Mouse (Mus musculus) retina, postnatal 1 day (tissue): ENCODE data around the gene Pus1.

Experiments
- DNase-seq: peaks from one replicate; pipeline ENCODE4 v3.0.0-alpha.2; 2012

Pus1 gene

DNA sequence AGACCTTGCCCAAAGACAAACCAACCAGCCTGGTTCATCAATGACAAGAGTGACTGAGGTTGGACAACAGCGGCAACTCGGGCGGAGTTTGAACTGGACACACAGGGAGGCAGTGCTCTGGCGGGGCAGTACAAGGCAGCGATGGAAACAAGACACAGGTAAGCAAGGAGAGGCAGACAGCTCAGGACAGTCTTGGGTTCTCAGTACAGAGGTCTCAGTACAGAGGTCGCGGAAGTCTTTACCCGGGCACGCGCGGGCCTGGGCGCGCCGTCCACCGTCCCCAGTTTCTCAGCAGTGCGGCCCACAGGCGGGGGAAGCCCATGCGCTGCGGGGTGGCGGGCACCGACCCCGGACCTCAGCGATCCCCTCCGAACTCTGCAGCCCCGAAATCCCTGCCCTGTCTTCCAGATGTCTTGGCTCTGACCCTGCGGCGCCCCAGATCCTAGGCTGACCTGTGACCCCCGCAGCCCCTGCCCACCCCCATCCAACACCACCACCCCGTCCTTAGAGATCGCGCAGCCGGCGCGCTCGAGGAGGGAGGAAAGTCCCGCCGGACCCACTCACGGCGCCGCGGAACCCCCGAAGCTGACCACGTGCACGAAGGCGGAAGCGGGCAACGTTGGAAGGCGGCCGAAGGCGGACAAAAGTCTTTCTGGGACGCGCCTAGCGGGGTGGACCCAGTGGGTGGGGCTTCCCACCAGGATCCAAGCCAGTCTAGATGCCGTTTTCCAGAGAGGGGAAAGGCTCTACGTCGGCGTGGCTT is at the start of gene Pus1:
Pus1 (minus strand) TSS at position 662 of the 763 bp plus-strand sequence.
- peak; percentile 95 for DNase-seq

DNA sequence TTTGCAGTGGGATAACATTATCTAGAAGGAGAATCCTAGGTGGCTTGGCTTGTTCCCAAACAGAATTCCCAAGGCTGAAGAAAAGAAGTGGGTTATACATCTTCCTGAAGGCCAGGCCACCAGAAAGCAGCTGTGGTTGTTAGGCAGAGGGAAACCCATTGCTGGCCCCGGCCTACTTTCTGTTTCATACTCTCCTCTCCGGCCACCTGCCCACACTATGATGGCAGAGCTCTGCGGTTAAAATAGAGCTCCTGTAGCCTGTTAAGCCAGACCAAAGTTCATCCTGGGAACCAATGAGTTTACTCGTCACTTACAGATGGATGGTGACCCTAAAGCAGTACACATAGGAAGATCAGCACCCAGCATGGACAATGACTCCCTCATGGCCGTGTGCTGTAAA is 47.1 kb upstream of the Pus1 start:
- DNase-seq: no peak

- no peak for DNase-seq
Measured at GRCm38 (mm10) chr5:110826781-110827495, 46.5 kb upstream of the Pus1 start.

- DNase-seq: no peak
Measured at GRCm38 (mm10) chr5:110824421-110824820, 44.0 kb upstream of the Pus1 start.

- DNase-seq: peak; percentile 99
Measured at GRCm38 (mm10) chr5:110809667-110810325, 29.3 kb upstream of the Pus1 start, which contains the start of gene Ulk1. Ulk1 (minus strand) TSS chr5:110810097.

DNA sequence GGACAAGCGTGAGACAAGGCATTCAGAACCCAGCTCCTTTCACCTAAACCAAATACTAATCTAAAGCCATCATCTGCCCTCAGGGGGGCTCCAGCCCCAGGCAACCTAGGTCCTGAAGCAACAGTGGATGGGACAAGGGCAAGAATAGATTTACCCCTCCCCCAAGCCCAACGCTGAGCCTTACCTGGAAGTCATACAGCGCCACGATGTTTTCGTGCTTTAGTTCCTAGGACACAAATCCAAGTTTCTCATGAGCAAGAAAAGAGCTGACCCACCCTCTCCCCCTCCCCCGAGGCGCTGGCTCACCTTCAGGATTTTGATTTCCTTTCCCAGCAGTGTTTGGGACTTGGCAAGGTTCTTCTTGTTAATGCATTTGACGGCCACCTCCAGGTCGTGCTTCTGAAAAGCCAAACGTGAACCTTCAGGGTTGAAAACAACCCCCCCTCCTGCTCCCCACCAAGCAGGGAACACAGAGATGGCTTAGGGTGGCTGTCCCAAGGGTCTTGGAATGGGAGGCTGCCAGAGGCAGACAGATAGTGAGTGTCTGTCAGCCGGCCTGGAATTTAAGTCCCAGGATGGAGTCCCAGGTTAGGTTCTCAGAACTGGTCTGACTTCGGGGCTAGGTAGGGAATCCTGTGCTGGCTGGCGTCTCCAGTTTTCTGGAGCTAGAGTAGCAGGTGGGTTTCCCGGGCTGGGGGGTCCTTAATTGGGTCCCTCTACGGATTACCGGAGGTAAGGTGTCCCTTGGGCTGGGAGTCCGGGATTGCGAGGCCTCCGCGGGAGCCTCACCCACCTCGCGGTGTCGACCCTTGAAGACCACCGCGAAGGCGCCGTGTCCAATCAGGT is 28.6 kb upstream of the Pus1 start:
- DNase-seq: peak; percentile 54

DNA sequence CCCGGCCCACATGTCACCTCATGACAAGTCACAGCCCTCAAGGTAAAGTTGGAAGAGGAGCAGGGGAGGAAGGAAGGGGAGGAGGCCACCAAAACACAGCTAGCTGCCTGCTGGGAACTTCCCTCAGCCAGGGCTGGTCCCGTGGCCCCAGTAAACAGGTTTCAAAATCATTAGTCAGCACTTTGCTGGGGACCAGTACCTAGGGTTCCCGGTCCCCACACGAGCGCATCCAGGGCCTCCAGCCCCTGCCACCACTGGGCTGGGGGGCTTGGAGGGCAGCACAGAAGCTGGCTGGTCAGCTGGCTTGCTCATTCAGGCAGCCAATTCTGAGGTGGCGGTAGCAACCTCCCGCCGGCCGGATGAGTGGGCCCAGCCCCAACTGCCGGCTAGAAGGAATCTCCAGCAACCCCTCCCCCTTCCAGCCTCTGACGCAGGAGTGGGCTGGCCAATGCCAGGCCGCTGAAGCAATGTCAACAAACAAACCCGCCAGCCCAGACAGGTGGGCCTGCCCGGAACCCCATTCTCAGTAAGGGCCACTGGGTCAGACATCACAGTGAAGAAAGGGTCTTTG is 27.7 kb upstream of the Pus1 start:
- peak; percentile 90 for DNase-seq

- no peak for DNase-seq
Measured at GRCm38 (mm10) chr5:110807453-110807852, 27.0 kb upstream of the Pus1 start.

DNA sequence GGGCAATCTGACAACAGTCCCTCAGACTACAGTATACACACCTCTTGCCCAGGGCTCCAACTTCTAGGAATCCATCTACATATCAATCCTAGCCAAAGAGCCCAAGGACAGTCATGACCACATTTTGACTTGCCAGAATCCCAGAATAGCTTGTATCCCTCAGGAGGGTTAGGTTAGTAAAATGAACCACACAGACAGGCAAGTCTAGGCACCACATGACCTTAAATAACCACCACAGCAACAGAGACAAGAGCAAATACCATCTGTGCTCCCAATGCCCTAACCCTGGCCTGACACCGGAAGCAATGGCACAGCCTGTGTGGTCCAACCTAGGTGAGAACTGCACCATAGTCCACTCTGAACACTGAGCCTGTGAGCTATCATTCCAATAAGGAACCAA is 26.2 kb upstream of the Pus1 start:
- DNase-seq: no peak

GRCm38 (mm10) chr5:110806154-110806553 is 25.7 kb upstream of the Pus1 start:
- DNase-seq: no peak

GRCm38 (mm10) chr5:110804012-110804743 is 23.7 kb upstream of the Pus1 start:
- no peak for DNase-seq

- no peak for DNase-seq
Measured at GRCm38 (mm10) chr5:110802809-110803208, 22.4 kb upstream of the Pus1 start.

- DNase-seq: peak; percentile 50
Measured at GRCm38 (mm10) chr5:110802186-110802585, 21.7 kb upstream of the Pus1 start.

GRCm38 (mm10) chr5:110801036-110801624 is 20.7 kb upstream of the Pus1 start:
- DNase-seq: no peak

DNA sequence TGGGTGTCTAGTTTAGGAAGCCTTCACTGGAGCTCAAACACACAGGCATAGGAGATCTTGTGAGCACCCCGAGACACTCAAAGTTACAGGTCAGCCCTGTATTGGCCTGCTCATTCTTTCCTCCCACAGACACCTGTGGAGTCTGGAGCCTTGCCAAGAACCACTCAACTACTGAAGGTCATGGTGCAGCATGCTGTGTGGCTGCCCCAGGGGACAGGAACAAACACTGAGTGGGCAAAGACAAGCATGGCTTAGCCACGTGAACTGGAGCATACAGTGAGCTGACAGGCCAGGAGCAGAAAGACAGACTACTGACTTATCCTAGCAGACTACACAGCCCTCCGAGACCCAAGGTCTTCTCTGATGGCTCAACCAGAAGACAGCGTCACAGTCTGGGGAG is 17.2 kb upstream of the Pus1 start:
- peak; percentile 43 for DNase-seq

GRCm38 (mm10) chr5:110794363-110794762 is 13.9 kb upstream of the Pus1 start:
- DNase-seq: no peak

- peak; percentile 76 for DNase-seq
Measured at GRCm38 (mm10) chr5:110788684-110789083, 8.2 kb upstream of the Pus1 start.

DNA sequence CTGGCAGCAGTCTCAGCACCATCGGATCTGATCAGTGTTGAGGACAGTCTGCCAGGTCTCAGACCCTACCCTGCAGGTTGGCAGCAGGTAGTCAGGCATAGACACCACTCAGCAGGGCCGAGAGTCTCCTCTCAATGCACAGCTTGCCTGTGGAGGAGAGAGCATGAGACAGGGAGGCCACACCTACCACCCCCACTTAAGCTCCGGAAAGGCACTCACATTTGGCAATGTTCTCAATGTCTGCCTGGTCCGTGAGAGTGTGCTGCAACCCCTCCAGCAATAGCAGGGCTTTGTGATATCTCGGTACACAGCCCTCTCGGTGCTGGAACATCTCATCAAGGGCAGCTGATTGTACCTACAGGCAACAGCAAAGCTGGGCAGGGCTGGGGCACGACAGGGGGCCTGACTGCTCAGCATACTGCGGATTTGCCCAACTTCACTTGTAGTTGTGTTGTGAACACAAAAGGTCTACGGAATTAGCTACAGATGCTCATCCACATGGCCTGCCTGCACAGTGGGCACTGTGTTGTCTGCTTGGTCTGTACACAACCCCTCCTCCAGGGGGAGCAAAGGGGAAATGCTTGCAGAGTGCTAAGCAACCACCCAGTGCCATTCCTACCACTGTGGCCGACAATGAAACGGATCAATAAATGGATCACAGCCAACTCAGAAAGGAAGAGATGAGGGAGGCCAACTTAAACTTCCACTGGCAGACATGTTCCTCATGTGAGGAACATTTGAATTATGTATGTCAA is 5.8 kb upstream of the Pus1 start:
- DNase-seq: peak; percentile 21

DNA sequence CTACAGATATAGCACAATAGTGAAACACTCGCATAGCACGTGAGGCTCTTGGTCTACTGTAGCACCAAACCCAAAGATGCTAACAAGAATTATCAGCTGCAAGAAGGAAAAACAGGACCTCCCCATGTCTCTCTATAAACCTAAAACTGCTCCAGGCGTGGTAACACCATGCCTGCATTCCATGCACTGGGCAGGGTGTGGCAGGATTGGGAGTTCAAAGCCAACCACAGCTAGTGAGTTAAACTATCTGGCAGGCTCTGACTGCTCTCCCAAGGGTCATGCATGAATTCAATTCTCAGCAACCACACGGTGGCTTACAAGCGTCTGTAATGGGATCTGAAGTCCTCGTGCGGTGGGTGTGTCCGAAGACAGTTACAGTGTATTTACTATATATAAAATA is 2.7 kb upstream of the Pus1 start:
- DNase-seq: no peak

DNA sequence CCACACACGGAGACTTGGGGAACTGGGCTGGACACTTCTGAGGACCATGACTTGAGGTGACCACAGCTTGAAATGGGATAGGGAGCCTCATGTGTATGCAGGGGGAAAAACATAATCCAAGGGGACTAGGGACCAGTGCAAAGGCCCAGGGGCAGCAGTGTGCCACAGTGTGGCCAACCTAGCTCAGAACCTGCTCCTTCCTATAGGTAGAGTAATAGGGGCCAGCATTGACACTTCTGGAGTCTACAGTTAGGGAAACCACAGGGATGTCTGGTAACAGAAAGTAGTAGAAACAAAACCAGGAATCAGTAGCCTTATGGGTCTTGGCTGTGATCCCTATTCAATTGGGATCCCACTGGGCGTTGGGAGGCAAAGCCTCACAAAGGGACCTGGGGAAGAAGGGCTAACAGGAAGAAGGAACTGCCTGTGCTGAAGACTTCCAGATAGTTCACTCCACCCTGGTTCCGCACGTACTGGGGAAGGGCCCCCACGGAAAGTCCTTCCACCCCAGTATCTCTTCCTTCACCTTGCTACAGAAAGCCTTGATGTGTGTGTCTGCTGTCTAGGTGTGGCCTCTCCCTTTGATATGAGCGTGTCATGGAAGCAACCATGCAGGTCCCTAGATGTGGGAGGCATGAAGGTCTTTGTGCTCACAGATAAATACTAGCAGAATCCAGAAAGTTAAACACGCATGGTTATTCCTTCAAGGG is 1.2 kb upstream of the Pus1 start:
- no peak for DNase-seq
